Mouse (Mus musculus) thymus, adult 2 months (tissue): ENCODE data around the gene Epb41.

Source experiments
- CTCF ChIP-seq: fragments of 200-500 bp; IDR thresholded peaks from 2 replicates; pipeline ENCODE4 v1.5.1; 2012; ENCODE audit warnings: mild to moderate bottlenecking, control low read depth, low read length, moderate library complexity, borderline replicate concordance; ENCODE audit not compliant: control insufficient read depth, poor library complexity, insufficient read depth; ENCODE audit errors: extremely low read depth
- POLR2A ChIP-seq: fragments of 200-500 bp; IDR thresholded peaks from 2 replicates; pipeline ENCODE4 v1.6.1; 2012; ENCODE audit warnings: mild to moderate bottlenecking, low read length, control low read depth, moderate library complexity; ENCODE audit not compliant: control insufficient read depth, poor library complexity, insufficient read depth; ENCODE audit errors: extremely low read depth

DNA sequence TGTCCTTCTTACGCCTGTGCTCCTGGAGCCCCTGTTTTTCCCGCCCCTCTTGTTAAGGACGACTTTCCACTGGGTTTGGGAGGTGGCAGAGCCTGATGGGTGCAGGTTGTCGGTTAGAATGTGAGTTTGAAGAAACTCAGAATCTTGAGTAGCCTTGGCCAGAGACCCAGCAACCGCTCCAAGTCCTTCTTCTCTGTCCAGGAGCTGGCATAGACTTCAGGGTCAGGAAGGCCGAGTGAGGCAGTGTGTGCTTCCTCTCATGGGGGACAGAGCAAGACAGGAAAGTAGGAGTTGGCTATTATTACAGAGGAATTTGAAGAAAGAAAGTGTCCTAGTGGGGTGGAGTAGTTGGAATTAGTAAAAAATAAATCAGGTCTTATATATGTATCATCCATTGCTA, 191.6 kb downstream of the Epb41 start:
- no peak for TF ChIP-seq POLR2A
- no peak for TF ChIP-seq CTCF
